Mouse (Mus musculus) mature B cell (primary cell): ENCODE results near the gene Fcgr3.

Experiments
- in situ Hi-C: fragments of 300-500 bp; cut with MboI; formaldehyde crosslinking; loops from 2 replicates; pipeline ENCODE4 v1.14.3; 2019

Fcgr3 gene

DNA sequence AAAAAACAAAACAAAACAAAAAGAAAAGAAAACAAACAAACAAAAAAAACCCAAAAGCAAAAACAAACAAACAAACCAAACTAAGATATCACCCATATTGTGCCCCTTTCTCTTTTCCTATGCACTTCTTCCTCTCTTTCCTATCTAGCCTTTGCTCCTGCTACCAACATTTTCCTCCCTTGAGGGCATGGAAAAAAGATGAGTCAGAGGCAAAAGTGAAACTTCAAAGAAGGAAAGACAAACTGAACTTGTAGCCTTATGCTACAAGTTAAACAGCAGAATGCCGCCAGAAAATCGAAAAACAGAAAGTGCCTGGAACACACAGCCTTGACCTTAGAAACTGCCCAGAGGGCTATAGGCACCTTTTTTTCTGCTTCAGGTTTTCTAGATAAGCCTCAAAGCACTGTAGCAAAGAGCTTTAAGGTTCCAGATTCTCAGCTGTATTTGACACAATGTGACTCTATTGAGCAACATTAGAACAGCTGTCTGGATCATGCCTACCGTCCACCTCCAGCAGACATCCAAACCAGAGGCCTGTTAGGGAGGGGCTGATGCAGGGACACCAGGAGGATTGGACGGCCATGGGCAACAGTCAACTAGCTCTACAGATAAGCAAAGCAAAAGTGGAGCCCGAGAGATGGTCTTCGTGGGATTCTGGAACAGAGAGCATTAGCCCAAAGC lies 47.9 kb downstream of the Fcgr3 start:
- in situ Hi-C loops: no loop called here

DNA sequence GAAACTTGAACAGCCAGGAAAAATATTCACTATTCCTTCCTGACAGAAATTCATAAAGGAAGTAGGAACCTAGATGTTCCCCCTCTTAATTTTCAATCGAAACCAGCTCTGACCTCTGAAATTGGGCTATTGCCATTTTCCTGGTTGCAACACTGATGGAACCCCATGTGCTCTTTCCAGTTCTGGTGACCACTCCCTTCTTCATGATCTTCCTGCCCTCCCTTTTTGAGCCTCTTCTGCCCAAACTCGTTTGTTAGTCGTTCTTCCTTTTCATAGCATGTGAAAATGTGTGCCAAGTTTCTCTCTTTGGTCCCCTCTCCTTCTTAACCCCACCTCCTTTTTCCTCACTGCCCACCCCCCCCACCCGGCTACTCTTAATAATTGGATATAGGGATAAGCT lies 53.0 kb downstream of the Fcgr3 start:
- in situ Hi-C loops: no loop called here

DNA sequence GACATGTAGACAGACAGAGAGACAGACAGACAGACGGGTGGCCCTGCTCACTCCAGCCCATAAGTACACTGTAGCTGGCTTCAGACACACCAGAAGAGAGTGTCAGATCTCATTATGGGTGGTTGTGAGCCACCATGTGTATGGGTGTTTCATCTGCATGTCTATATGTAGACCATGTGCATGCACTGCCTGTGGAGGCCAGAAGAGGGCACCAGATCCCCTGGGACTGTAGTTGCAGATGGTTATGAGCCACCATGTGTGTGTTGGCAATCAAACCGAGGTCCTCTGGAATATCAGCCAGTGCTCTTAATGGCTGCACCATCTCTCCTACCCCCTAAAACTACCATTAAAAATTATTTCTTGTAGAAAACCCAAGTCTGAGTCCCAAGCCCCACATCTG lies 57.8 kb downstream of the Fcgr3 start:
- in situ Hi-C loops: no loop called here

DNA sequence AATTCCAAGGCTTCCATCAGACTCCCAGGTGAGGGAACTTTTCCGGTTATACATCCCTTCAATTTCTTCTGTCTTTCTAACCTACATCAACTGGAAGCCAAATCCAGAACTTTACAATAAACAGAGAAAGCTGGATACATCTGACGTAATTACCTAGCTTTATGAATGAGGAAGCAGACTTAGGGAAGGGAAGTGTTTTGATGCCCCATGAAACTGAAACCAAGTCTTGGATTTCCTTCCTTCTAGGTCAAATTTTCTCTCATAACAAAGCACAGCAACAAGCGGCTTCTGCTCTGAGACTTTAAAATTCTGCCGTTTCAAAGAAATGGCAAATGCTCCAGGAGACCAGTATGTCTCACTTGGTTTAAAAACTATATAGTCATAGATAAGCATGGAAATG lies 58.4 kb downstream of the Fcgr3 start:
- in situ Hi-C loops: no loop called here

DNA sequence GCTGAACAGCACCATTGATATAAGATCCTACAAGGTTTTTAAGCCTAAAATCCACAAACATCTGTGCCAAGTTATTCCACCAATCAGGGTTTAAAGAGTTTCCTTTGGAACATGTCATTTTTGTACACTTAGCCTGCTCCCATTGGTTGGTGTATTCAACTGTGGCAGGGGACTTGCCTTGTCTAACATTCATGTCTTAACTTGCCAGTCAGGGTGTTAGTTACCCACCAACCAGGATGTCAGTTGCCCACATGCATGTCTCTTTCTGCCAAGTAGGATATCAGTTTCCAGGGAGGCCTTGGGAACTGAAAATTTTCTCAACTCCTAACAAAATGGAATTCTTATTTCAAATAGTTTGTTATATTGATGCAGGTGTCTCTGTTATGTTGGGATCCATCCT lies 59.1 kb downstream of the Fcgr3 start:
- in situ Hi-C loops: no loop called here

DNA sequence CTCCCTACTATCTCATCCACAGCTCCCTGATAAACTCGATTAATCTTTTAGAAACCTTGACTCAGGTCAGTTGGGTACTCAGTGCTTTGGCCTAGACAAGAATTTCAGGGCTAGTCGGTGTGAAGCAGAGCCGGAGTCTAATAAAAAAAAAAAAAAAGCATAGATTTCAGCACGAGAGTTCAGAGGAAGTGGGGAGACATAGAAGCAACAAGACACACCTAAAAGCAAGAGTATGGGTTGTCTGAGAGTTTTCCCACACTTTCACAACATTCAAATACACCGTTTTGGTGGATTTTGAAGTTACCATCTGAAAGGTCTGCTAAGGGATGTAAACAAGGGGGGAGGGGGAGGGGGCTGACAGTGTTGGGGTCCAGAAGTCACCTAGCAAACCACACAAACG lies 59.7 kb downstream of the Fcgr3 start:
- in situ Hi-C loops: no loop called here
